Mouse (Mus musculus): ENCODE results near the gene Mlst8. TPM values are rescaled to one million over a fixed set of nuclear protein-coding genes. Genes with fewer than 3 reads are reported as not detected.

The Mlst8 gene
- polyA plus RNA-seq (2015; fragmentation: Nextera tagmentation; extraction: Ambion mirVana) = 28.1 and 29.8 TPM in 2 replicates

- Histone ChIP-seq H3K4me2 (ENCODE audit: low read depth, low read length) (peak within 1 kb of the TSS; percentile 51), H3K9ac (ENCODE audit: low read length) (peak within 1 kb of the TSS; percentile 86), H3K27ac (ENCODE audit: low read length) (peak within 1 kb of the TSS; percentile 97), H3K36me3 (ENCODE audit: control insufficient read depth, insufficient read depth, low read length) (peaks cover 23% of the 10 kb centered on the region), H3K9me3 (ENCODE audit: control insufficient read depth, low read length) (no peaks in the 10 kb centered on the region), H3K4me1 (replicated peaks; ENCODE audit: control insufficient read depth, insufficient read depth, low read length) (peaks cover 10% of the 10 kb centered on the region), H3K4me3 (ENCODE audit: low read length) (peak within 1 kb of the TSS; percentile 88), H3K27me3 (ENCODE audit: control insufficient read depth, insufficient read depth, low read depth, low read length) (no peaks in the 10 kb centered on the region)
- ATAC-seq (ENCODE audit: low read depth) = peak; percentile 96
- WGBS = 0% methylated on average over 48 of the region's 48 CpGs
These were observed at the start of gene Mlst8 for GRCm38 (mm10) chr17:24478663-24479380. TSS of gene Mlst8 (minus strand) at chr17:24479078.

DNA sequence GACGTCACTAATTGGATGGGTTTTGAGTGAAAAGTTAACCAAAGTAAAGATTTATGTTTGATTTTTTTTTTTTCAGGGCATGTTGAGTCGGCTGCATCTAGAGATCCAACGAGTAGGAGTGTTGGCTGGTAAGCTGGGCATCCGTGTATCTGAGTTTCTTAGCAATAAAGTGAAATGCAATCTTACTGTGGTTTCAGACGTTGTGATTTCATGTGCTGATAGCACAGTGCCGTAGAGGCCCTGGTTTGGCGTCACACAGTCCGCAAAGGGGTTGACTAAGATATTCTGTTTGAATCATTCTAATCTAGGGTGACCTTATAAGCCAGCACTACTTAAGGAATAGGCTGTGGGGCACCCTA lies 49.7 kb upstream of the Mlst8 start:
- WGBS = under 1% methylated on average over 8 of the region's 8 CpGs
- Histone ChIP-seq H3K27me3 (ENCODE audit: control insufficient read depth, insufficient read depth, low read depth, low read length) (no peaks in the 10 kb centered on the region), H3K4me3 (ENCODE audit: low read length) (peak overlapping the region; percentile 79), H3K9ac (ENCODE audit: low read length) (peak overlapping the region; percentile 85), H3K36me3 (ENCODE audit: control insufficient read depth, insufficient read depth, low read length) (peaks cover 10% of the 10 kb centered on the region), H3K27ac (ENCODE audit: low read length) (peak overlapping the region; percentile 87), H3K4me1 (replicated peaks; ENCODE audit: control insufficient read depth, insufficient read depth, low read length) (peaks cover 43% of the 10 kb centered on the region), H3K9me3 (ENCODE audit: control insufficient read depth, low read length) (no peaks in the 10 kb centered on the region), H3K4me2 (ENCODE audit: low read depth, low read length) (peak overlapping the region; percentile 90)
- no peak for ATAC-seq (ENCODE audit: low read depth)

DNA sequence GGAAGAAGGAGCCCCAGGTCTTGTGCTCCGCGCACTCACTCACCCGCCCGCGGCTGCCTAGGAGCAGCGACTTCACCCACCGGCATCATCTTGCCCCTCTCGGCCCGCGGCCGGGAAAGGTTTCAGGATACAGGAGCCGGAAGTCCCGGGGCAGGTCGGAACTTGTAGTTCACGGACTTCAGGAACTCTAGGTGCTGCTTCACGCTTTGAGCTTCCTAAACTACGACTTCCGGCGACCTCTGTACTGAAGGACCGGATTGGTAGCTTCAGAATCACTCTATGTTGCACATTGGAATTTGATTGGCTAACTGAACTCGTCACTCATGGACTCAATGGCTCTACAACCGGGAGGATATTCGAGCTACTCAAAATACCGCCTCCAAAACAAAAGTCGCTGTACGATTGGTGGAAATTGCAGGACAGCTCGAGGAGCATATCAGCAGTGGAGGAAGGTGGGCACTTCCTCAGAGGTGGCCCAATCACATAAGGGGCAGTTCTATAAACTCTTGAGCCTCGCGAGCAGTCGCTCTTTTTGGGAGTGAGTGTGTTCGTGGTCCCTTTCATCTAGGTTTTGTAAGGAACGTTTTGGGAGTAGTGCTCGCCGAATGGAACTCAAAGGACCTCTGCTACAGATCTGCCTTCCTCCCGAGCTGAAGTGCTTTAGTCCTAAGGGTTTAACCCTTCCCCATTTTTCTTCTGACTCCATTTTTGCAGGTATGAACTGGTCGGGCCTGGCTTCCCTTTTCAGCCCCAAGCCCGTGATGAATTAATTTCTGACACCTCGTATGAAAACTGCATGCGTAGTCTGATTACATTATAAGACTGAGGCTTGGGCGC lies 49.1 kb upstream of the Mlst8 start, which contains the start of gene Traf7:
Gene Traf7, minus strand, starts transcription at position 216 of the 837 bp plus-strand sequence.
- Histone ChIP-seq H3K4me3 (ENCODE audit: low read length) (peak within 1 kb of the TSS; percentile 79), H3K27me3 (ENCODE audit: control insufficient read depth, insufficient read depth, low read depth, low read length) (no peaks in the 10 kb centered on the region), H3K9ac (ENCODE audit: low read length) (peak within 1 kb of the TSS; percentile 85), H3K4me1 (replicated peaks; ENCODE audit: control insufficient read depth, insufficient read depth, low read length) (peaks cover 37% of the 10 kb centered on the region), H3K9me3 (ENCODE audit: control insufficient read depth, low read length) (no peaks in the 10 kb centered on the region), H3K4me2 (ENCODE audit: low read depth, low read length) (peak within 1 kb of the TSS; percentile 90), H3K27ac (ENCODE audit: low read length) (peak within 1 kb of the TSS; percentile 87), H3K36me3 (ENCODE audit: control insufficient read depth, insufficient read depth, low read length) (peaks cover 10% of the 10 kb centered on the region)
- under 1% methylated on average over 40 of the region's 40 CpGs for WGBS
- ATAC-seq (ENCODE audit: low read depth) = peak; percentile 98

DNA sequence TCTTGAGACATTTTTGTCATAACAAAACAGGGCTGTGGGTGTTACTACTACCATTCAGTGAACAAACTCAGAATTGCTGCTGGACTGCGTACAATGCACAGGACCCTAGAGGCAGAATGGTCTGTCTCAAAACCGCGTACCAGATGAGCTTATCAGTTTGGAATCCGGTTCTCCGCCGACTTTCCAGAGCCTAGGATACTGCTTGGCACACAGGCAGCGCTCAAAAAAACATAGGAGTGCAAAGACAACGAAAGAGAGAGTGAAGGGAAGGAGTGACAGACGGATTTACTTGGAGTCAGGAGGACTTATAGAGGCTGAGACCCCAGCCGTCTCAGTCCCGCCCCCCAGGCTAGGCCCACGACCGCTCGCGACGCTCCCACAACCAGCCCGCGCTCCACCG lies 48.4 kb upstream of the Mlst8 start:
- peak overlapping the region; percentile 62 for H3K4me2 ChIP-seq (ENCODE audit: low read depth, low read length)
- peak overlapping the region; percentile 68 for H3K27ac ChIP-seq (ENCODE audit: low read length)
- peak overlapping the region; percentile 65 for H3K4me3 ChIP-seq (ENCODE audit: low read length)
- peaks cover 33% of the 10 kb centered on the region for H3K4me1 ChIP-seq (replicated peaks; ENCODE audit: control insufficient read depth, insufficient read depth, low read length)
- H3K9ac ChIP-seq (ENCODE audit: low read length) = peak overlapping the region; percentile 77
- WGBS = 0% methylated on average over 11 of the region's 19 CpGs
- no peaks in the 10 kb centered on the region for H3K27me3 ChIP-seq (ENCODE audit: control insufficient read depth, insufficient read depth, low read depth, low read length)
- peaks cover 10% of the 10 kb centered on the region for H3K36me3 ChIP-seq (ENCODE audit: control insufficient read depth, insufficient read depth, low read length)
- H3K9me3 ChIP-seq (ENCODE audit: control insufficient read depth, low read length) = no peaks in the 10 kb centered on the region
- no peak for ATAC-seq (ENCODE audit: low read depth)

- no peaks in the 10 kb centered on the region for H3K27me3 ChIP-seq (ENCODE audit: control insufficient read depth, insufficient read depth, low read depth, low read length)
- H3K4me2 ChIP-seq (ENCODE audit: low read depth, low read length) = no peak overlapping the region
- peaks cover 6% of the 10 kb centered on the region for H3K36me3 ChIP-seq (ENCODE audit: control insufficient read depth, insufficient read depth, low read length)
- WGBS = 59% methylated on average over 2 of the region's 2 CpGs
- H3K9me3 ChIP-seq (ENCODE audit: control insufficient read depth, low read length) = no peaks in the 10 kb centered on the region
- no peak for ATAC-seq (ENCODE audit: low read depth)
- H3K27ac ChIP-seq (ENCODE audit: low read length) = no peak overlapping the region
- peak overlapping the region; percentile 27; the same call in 1 of the 2 replicates for H3K9ac ChIP-seq (ENCODE audit: low read length)
- H3K4me1 ChIP-seq (replicated peaks; ENCODE audit: control insufficient read depth, insufficient read depth, low read length) = peaks cover 24% of the 10 kb centered on the region
- no peak overlapping the region for H3K4me3 ChIP-seq (ENCODE audit: low read length)
These were observed 45.9 kb upstream of the Mlst8 start for GRCm38 (mm10) chr17:24524734-24525133.

- Histone ChIP-seq H3K9me3 (ENCODE audit: control insufficient read depth, low read length) (no peaks in the 10 kb centered on the region), H3K27me3 (ENCODE audit: control insufficient read depth, insufficient read depth, low read depth, low read length) (no peaks in the 10 kb centered on the region), H3K27ac (ENCODE audit: low read length) (no peak overlapping the region), H3K36me3 (ENCODE audit: control insufficient read depth, insufficient read depth, low read length) (peaks cover 26% of the 10 kb centered on the region), H3K4me2 (ENCODE audit: low read depth, low read length) (no peak overlapping the region), H3K9ac (ENCODE audit: low read length) (no peak overlapping the region), H3K4me1 (replicated peaks; ENCODE audit: control insufficient read depth, insufficient read depth, low read length) (peaks cover 5% of the 10 kb centered on the region), H3K4me3 (ENCODE audit: low read length) (no peak overlapping the region)
- 83% methylated on average over 4 of the region's 4 CpGs for WGBS
- ATAC-seq (ENCODE audit: low read depth) = no peak
These were observed 41.6 kb upstream of the Mlst8 start for GRCm38 (mm10) chr17:24520450-24520849.

DNA sequence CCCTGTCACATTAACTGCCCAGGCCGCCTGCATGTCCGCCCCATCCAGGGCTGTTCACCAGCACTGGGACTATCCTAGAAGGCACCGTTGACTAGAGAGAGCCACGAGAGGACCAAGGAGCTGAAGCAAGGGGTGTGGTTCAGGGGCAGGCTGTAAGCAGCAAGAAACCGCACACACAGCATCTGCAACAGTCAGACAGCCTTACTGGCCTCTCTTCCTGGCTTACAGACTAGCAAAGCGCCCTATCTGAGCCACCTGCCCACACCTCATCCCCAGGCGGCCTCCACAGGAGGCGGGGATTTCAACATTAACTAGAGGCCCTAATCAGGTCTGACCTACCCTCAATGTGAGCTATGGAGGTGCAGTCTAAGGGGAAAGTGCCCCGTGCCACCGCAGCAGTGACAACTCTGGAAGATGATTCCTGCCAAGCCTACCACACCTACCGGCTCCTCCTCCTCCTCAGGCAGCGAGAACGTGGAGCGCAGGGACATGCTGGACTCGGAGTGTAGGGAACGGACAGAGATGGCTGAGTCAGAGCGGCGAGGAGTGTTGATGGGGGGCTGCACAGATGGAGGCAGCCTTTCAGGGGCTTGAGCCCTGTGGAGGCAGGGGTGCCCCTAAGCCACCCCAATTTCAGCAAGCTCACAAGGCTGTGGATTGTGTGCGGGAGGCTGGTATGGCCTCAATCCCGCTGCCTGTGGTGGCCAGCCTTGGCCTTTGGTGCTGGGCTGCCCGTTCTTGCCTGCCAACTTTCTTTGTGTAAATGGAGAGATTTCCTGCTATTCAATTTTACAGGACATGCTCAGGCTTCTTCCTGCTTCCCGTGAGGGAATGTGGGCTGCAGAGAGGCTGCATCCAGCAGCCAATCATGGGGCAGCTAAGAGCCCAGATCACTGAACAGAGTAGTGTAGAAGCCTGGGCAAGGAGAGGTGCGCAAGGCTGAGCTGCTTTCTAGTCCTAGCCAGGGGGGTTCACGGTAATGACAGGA lies 35.7 kb upstream of the Mlst8 start:
- Histone ChIP-seq H3K9ac (ENCODE audit: low read length) (peak overlapping the region; percentile 59), H3K4me2 (ENCODE audit: low read depth, low read length) (peak overlapping the region; percentile 49), H3K27ac (ENCODE audit: low read length) (peak overlapping the region; percentile 81), H3K9me3 (ENCODE audit: control insufficient read depth, low read length) (no peaks in the 10 kb centered on the region), H3K4me1 (replicated peaks; ENCODE audit: control insufficient read depth, insufficient read depth, low read length) (no peaks in the 10 kb centered on the region), H3K4me3 (ENCODE audit: low read length) (peak overlapping the region; percentile 34), H3K27me3 (ENCODE audit: control insufficient read depth, insufficient read depth, low read depth, low read length) (no peaks in the 10 kb centered on the region), H3K36me3 (ENCODE audit: control insufficient read depth, insufficient read depth, low read length) (peaks cover 48% of the 10 kb centered on the region)
- 78% methylated on average over 24 of the region's 24 CpGs for WGBS
- ATAC-seq (ENCODE audit: low read depth) = peak; percentile 73

DNA sequence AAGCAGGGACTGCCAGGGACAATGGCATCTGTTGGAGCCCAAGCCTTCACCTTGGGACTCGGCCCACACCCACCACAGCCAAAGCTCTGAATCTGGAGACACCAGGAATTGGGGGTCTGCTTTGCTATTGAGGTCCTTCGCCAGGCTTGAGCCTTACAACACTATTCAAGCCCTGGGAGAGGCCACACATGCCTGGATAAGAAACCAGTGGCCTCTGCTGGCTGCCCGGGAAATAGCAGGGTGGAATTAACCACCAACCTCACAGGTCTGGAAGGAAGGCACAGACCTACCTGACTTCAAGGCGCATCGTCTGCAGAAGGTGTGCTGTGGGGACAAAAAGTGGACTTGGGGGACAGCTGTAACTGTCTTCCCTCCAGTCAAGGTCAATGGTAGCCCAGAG lies 34.7 kb upstream of the Mlst8 start:
- Histone ChIP-seq H3K4me3 (ENCODE audit: low read length) (peak overlapping the region; percentile 34), H3K27ac (ENCODE audit: low read length) (no peak overlapping the region), H3K4me2 (ENCODE audit: low read depth, low read length) (peak overlapping the region; percentile 49), H3K36me3 (ENCODE audit: control insufficient read depth, insufficient read depth, low read length) (peaks cover 53% of the 10 kb centered on the region), H3K4me1 (replicated peaks; ENCODE audit: control insufficient read depth, insufficient read depth, low read length) (no peaks in the 10 kb centered on the region), H3K9ac (ENCODE audit: low read length) (peak overlapping the region; percentile 59; the same call in 1 of the 2 replicates), H3K9me3 (ENCODE audit: control insufficient read depth, low read length) (no peaks in the 10 kb centered on the region), H3K27me3 (ENCODE audit: control insufficient read depth, insufficient read depth, low read depth, low read length) (no peaks in the 10 kb centered on the region)
- ATAC-seq (ENCODE audit: low read depth) = peak; percentile 59; the same call in 1 of the 2 replicates
- 45% methylated on average over 5 of the region's 5 CpGs for WGBS
